Mouse (Mus musculus) G1E-ER4 (cell line): ENCODE data around the gene Pfdn6. TPM values are rescaled to one million over a fixed set of nuclear protein-coding genes. Genes with fewer than 3 reads are reported as not detected.

Source experiments
- GATA1 ChIP-seq: IDR thresholded peaks from one replicate; pipeline ENCODE4 v1.8.0; 2012; ENCODE audit warnings: low read length, inconsistent platforms
- polyA plus RNA-seq: library from polyadenylated mRNA; stranded (reverse); fragments of >175 nt; gene quantifications from 2 replicates; pipeline ENCODE4 v1.2.3, GENCODE M21; 2012

The Pfdn6 gene
- polyA plus RNA-seq, 1 experiment: 374 TPM

DNA sequence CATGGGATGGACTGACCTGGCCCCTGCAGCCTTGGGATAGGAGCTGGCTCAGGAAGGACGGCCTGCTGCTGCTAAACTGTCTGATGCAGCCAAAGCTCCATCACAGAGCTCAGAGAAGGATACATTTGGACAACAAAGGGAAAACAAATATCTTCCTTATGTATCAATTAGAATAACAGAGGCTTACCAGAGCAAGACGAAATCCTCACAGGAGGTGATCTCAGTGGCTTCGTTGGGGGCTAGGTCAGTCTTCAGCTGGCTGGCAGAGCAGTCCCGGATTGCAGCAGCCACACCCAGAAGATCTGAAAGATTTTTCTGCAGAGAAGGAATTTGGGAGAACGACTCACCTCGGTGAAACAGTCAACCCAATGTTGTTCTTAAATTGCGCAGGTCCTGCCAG is 47.7 kb downstream of the Pfdn6 start:
- no peak for TF ChIP-seq GATA1

DNA sequence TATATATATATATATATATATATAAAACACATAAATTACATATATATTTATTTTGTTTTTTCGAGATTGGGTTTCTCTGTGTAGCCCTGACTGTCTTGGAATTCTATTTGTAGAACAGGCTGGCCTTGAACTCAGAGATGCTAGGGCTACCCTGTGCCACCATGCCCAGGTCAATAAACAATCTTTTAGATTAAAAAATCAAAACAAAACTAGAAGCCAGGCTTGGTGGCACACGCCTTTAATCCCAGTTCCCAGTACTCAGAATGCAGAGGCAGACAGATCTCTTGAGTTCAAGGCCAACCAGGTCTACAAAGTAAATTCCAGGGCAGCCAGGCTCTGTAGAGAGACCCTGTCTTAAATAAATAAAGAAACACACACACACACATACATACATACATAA is 48.8 kb downstream of the Pfdn6 start:
- TF ChIP-seq GATA1: no peak

DNA sequence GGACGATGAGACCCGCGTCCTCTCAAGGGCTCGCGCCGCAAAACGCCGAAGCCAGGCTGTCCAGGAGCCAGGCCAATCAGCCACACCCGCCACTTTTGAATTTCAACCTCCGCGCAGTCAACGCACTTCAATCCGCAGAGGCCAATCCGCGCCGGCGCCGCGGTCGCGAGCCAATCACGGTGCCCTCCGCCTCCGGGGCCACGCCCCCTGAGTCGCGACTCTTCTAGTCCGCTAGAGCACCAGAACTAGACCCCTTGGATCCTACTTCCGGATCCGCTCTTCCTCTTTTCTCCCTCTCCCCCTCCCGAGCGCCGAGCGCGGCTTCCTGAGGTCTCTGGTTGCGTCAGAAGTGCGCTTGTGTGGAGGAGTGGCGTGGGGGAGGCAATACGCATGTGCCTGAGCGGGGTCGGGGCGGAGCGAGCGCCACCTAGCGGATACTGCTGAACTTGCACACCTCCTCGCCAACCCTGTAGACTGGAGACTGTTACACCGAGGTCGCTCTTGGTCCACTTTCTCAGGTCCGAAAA is 49.5 kb downstream of the Pfdn6 start, which contains the start of gene Kifc1:
Kifc1 (minus strand) TSS at position 129 of the 527 bp plus-strand sequence.
- TF ChIP-seq GATA1: no peak

Other genes starting within 250 kb of the Pfdn6 start
- gene March2, start 221.7 kb downstream of the Pfdn6 start, polyA plus RNA-seq: 19.8 and 42.0 TPM in 2 replicates
- gene Rab11b, start 179.8 kb downstream of the Pfdn6 start, polyA plus RNA-seq: 99.8 and 157 TPM in 2 replicates
- not detected in 2 replicates for gene Angptl4, start 158.5 kb downstream of the Pfdn6 start, polyA plus RNA-seq
- 6.9 and 7.2 TPM in 2 replicates for gene Kank3, start 129.8 kb downstream of the Pfdn6 start, polyA plus RNA-seq
- gene Rps28, start 115.8 kb downstream of the Pfdn6 start, polyA plus RNA-seq: 1,425 and 5,080 TPM in 2 replicates
- 678 and 952 TPM in 2 replicates for gene Ndufa7, start 115.8 kb downstream of the Pfdn6 start, polyA plus RNA-seq
- 9.3 and 14.4 TPM in 2 replicates for gene Cd320, start 97.3 kb downstream of the Pfdn6 start, polyA plus RNA-seq
- gene Gm7029, start 66.5 kb downstream of the Pfdn6 start, polyA plus RNA-seq: not detected in 2 replicates
- gene Kifc1, start 49.7 kb downstream of the Pfdn6 start, polyA plus RNA-seq: 88.1 and 95.0 TPM in 2 replicates
- gene Platr17, start 35.2 kb downstream of the Pfdn6 start, polyA plus RNA-seq: not detected in 2 replicates
- 57.5 and 59.5 TPM in 2 replicates for gene Daxx, start 30.9 kb downstream of the Pfdn6 start, polyA plus RNA-seq
- 77.2 and 82.0 TPM in 2 replicates for gene Tapbp, start 24.4 kb downstream of the Pfdn6 start, polyA plus RNA-seq
- 49.7 and 50.9 TPM in 2 replicates for gene Zbtb22, start 24.4 kb downstream of the Pfdn6 start, polyA plus RNA-seq
- gene Rgl2, start 10.8 kb downstream of the Pfdn6 start, polyA plus RNA-seq: 93.1 and 127 TPM in 2 replicates
- 165 and 186 TPM in 2 replicates for gene Wdr46, start 317 bp upstream of the Pfdn6 start, polyA plus RNA-seq
- gene B3galt4, start 11.1 kb upstream of the Pfdn6 start, polyA plus RNA-seq: 11.6 and 14.2 TPM in 2 replicates
- gene Vps52, start 15.5 kb upstream of the Pfdn6 start, polyA plus RNA-seq: 64.7 and 68.2 TPM in 2 replicates
- gene Rps18, start 15.7 kb upstream of the Pfdn6 start, polyA plus RNA-seq: 364 and 1,526 TPM in 2 replicates
- gene H2-K1, start 60.0 kb upstream of the Pfdn6 start, polyA plus RNA-seq: not detected in 2 replicates
- gene Ring1, start 84.3 kb upstream of the Pfdn6 start, polyA plus RNA-seq: 56.3 and 62.8 TPM in 2 replicates
- gene H2-Ke6, start 87.7 kb upstream of the Pfdn6 start, polyA plus RNA-seq: 64.0 and 94.1 TPM in 2 replicates
- 98.4 and 100 TPM in 2 replicates for gene Slc39a7, start 91.3 kb upstream of the Pfdn6 start, polyA plus RNA-seq
- 176 and 194 TPM in 2 replicates for gene Rxrb, start 91.5 kb upstream of the Pfdn6 start, polyA plus RNA-seq
- 0.96 and 1.5 TPM in 2 replicates for gene Col11a2, start 99.1 kb upstream of the Pfdn6 start, polyA plus RNA-seq
- gene H2-Oa, start 152.0 kb upstream of the Pfdn6 start, polyA plus RNA-seq: not detected in 2 replicates
- 2.0 and 2.6 TPM in 2 replicates for gene H2-DMa, start 179.2 kb upstream of the Pfdn6 start, polyA plus RNA-seq
- gene Brd2, start 182.3 kb upstream of the Pfdn6 start, polyA plus RNA-seq: 215 and 310 TPM in 2 replicates
- not detected in 2 replicates for gene H2-DMb2, start 203.0 kb upstream of the Pfdn6 start, polyA plus RNA-seq
- gene H2-DMb1, start 212.7 kb upstream of the Pfdn6 start, polyA plus RNA-seq: 0.10 TPM in 1 of 2 replicates, not detected in the other
- 1.1 and 1.4 TPM in 2 replicates for gene Tap1, start 247.2 kb upstream of the Pfdn6 start, polyA plus RNA-seq
- 0.27 and 0.33 TPM in 2 replicates for gene Psmb9, start 247.4 kb upstream of the Pfdn6 start, polyA plus RNA-seq